Mouse (Mus musculus) heart, embryonic 13.5 days (tissue): ENCODE measurements around the gene Fkbp8. TPM values are rescaled to one million over a fixed set of nuclear protein-coding genes. Genes with fewer than 3 reads are reported as not detected.

Experiments used
- ATAC-seq: fragments of 200-750 bp; cut with Nextera tagmentation; 2 replicates; pipeline ENCODE4 v1.8.0; 2017; ENCODE audit warnings: moderate TSS enrichment; ENCODE audit not compliant: insufficient number of reproducible peaks, low FRiP score, low TSS enrichment; ENCODE audit errors: extremely low read depth
- H3K27ac ChIP-seq: fragments of 300-500 bp; sonication (generic); replicated peaks from 2 replicates; pipeline ENCODE4 v1.5.1; 2015; ENCODE audit warnings: moderate library complexity, mild to moderate bottlenecking, inconsistent platforms
- H3K27me3 ChIP-seq: fragments of 300-500 bp; sonication (generic); replicated peaks from 2 replicates; pipeline ENCODE4 v1.6.1; 2015; ENCODE audit warnings: mild to moderate bottlenecking, inconsistent platforms
- H3K36me3 ChIP-seq: fragments of 300-500 bp; sonication (generic); 2 replicates; pipeline ENCODE4 v1.6.1; 2015; ENCODE audit warnings: mild to moderate bottlenecking, inconsistent platforms
- H3K4me1 ChIP-seq: fragments of 300-500 bp; sonication (generic); 2 replicates; pipeline ENCODE4 v1.6.1; 2015; ENCODE audit warnings: inconsistent platforms
- H3K4me2 ChIP-seq: fragments of 300-500 bp; sonication (generic); 2 replicates; pipeline ENCODE4 v1.6.1; 2015; ENCODE audit warnings: inconsistent platforms, mild to moderate bottlenecking, moderate library complexity
- H3K4me3 ChIP-seq: fragments of 300-500 bp; sonication (generic); 2 replicates; pipeline ENCODE4 v1.5.1; 2015; ENCODE audit warnings: moderate library complexity, mild to moderate bottlenecking, inconsistent platforms
- H3K9ac ChIP-seq: fragments of 300-500 bp; sonication (generic); 2 replicates; pipeline ENCODE4 v1.6.1; 2015; ENCODE audit warnings: inconsistent platforms, mild to moderate bottlenecking, moderate library complexity
- H3K9me3 ChIP-seq: fragments of 300-500 bp; sonication (generic); 2 replicates; pipeline ENCODE4 v1.6.1; 2016; ENCODE audit warnings: inconsistent platforms
- WGBS: fragments of 180-500 bp; shearing (Covaris S2); methylation state at CpG from one replicate; pipeline ENCODE4 v1.1.7; 2015; ENCODE audit warnings: mixed read lengths; 5-methylcytosine and 5-hydroxymethylcytosine counted together
- polyA plus RNA-seq: library from polyadenylated mRNA; unstranded; fragments of >200 nt; fragmentation: Nextera tagmentation; extraction: Ambion mirVana; gene quantifications from 2 replicates; pipeline ENCODE4 v1.2.1, GENCODE M21; 2015

The Fkbp8 gene
- polyA plus RNA-seq, 1 experiment from 2014 or later: 240 TPM

GRCm38 (mm10) chr8:70584606-70585257 lies 57.2 kb downstream of the Fkbp8 start:
- no peak overlapping the region for H3K27ac ChIP-seq
- WGBS: 84% methylated on average over 9 of the region's 9 CpGs
- H3K27me3 ChIP-seq: no peaks in the 10 kb centered on the region
- H3K4me1 ChIP-seq: peaks cover 8% of the 10 kb centered on the region
- peaks cover 98% of the 10 kb centered on the region for H3K36me3 ChIP-seq
- no peak overlapping the region for H3K4me2 ChIP-seq
- no peak; the same call in 1 of the 2 replicates for ATAC-seq
- no peak overlapping the region for H3K9ac ChIP-seq
- no peak overlapping the region for H3K4me3 ChIP-seq
- H3K9me3 ChIP-seq: no peaks in the 10 kb centered on the region

Other genes starting within 250 kb of the Fkbp8 start
- gene Homer3, start 244.9 kb upstream of the Fkbp8 start, polyA plus RNA-seq: 34.1 and 37.2 TPM in 2 replicates
- 32.6 and 34.1 TPM in 2 replicates for gene Ddx49, start 225.2 kb upstream of the Fkbp8 start, polyA plus RNA-seq
- gene Cope, start 225.2 kb upstream of the Fkbp8 start, polyA plus RNA-seq: 294 and 344 TPM in 2 replicates
- gene Cers1, start 211.9 kb upstream of the Fkbp8 start, polyA plus RNA-seq: 1.9 and 2.6 TPM in 2 replicates
- gene Gdf1, start 197.9 kb upstream of the Fkbp8 start, polyA plus RNA-seq: 0.74 and 0.99 TPM in 2 replicates
- gene Upf1, start 174.4 kb upstream of the Fkbp8 start, polyA plus RNA-seq: 11.3 and 12.2 TPM in 2 replicates
- gene Comp, start 154.2 kb upstream of the Fkbp8 start, polyA plus RNA-seq: 3.5 TPM in 2 replicates
- 9.7 and 12.4 TPM in 2 replicates for gene Crtc1, start 88.1 kb upstream of the Fkbp8 start, polyA plus RNA-seq
- gene Klhl26, start 50.8 kb upstream of the Fkbp8 start, polyA plus RNA-seq: 11.2 and 12.4 TPM in 2 replicates
- gene Tmem59l, start 40.4 kb upstream of the Fkbp8 start, polyA plus RNA-seq: 0.45 and 0.76 TPM in 2 replicates
- 3.7 and 5.5 TPM in 2 replicates for gene Crlf1, start 34.6 kb upstream of the Fkbp8 start, polyA plus RNA-seq
- 116 and 125 TPM in 2 replicates for gene Rex1bd, start 21.0 kb upstream of the Fkbp8 start, polyA plus RNA-seq
- gene Uba52, start 16.9 kb upstream of the Fkbp8 start, polyA plus RNA-seq: 842 and 891 TPM in 2 replicates
- 65.8 and 71.2 TPM in 2 replicates for gene Kxd1, start 232 bp downstream of the Fkbp8 start, polyA plus RNA-seq
- gene Ell, start 11.7 kb downstream of the Fkbp8 start, polyA plus RNA-seq: 11.6 and 12.5 TPM in 2 replicates
- gene Isyna1, start 66.6 kb downstream of the Fkbp8 start, polyA plus RNA-seq: 135 and 145 TPM in 2 replicates
- gene Ssbp4, start 81.1 kb downstream of the Fkbp8 start, polyA plus RNA-seq: 63.3 and 70.9 TPM in 2 replicates
- 1.5 and 2.7 TPM in 2 replicates for gene Lrrc25, start 88.4 kb downstream of the Fkbp8 start, polyA plus RNA-seq
- gene Gdf15, start 104.7 kb downstream of the Fkbp8 start, polyA plus RNA-seq: 0.86 and 1.2 TPM in 2 replicates
- 33.7 and 37.3 TPM in 2 replicates for gene Pgpep1, start 132.7 kb downstream of the Fkbp8 start, polyA plus RNA-seq
- gene Lsm4, start 145.5 kb downstream of the Fkbp8 start, polyA plus RNA-seq: 269 and 297 TPM in 2 replicates
- gene Jund, start 171.2 kb downstream of the Fkbp8 start, polyA plus RNA-seq: 68.6 and 76.9 TPM in 2 replicates
- not detected in 2 replicates for gene Iqcn, start 175.7 kb downstream of the Fkbp8 start, polyA plus RNA-seq
- not detected in 2 replicates for gene Gm3336, start 190.8 kb downstream of the Fkbp8 start, polyA plus RNA-seq
- 0.14 TPM in 1 of 2 replicates, not detected in the other for gene Pde4c, start 196.0 kb downstream of the Fkbp8 start, polyA plus RNA-seq
- gene Rab3a, start 227.0 kb downstream of the Fkbp8 start, polyA plus RNA-seq: 17.4 and 23.2 TPM in 2 replicates
- gene Mpv17l2, start 233.2 kb downstream of the Fkbp8 start, polyA plus RNA-seq: 41.6 and 48.4 TPM in 2 replicates
- 34.9 and 36.5 TPM in 2 replicates for gene Pik3r2, start 249.0 kb downstream of the Fkbp8 start, polyA plus RNA-seq